Mouse (Mus musculus) bone marrow macrophage, adult 2 months (primary cell): ENCODE data around the gene Mau2. TPM values are rescaled to one million over a fixed set of nuclear protein-coding genes. Genes with fewer than 3 reads are reported as not detected.
A peak's percentile ranks its signal among the peaks of the same experiment; 100 is the strongest.
"Not testable (repeated sequence)": the region's sequence is repeated elsewhere in the genome, so short reads cannot be mapped to it uniquely, and the experiment has no call there.

ENCODE experiments used
- H3K27ac ChIP-seq: 2 replicates; pipeline ENCODE4 v1.5.1; 2012; ENCODE audit warnings: low read depth, low read length; ENCODE audit not compliant: insufficient read depth
- H3K4me1 ChIP-seq: 2 replicates; pipeline ENCODE4 v1.6.1; 2012; ENCODE audit warnings: low read length; ENCODE audit not compliant: control insufficient read depth, insufficient read depth
- H3K4me3 ChIP-seq: 2 replicates; pipeline ENCODE4 v1.5.1; 2012; ENCODE audit warnings: mild to moderate bottlenecking, low read length, moderate library complexity; ENCODE audit not compliant: insufficient read depth
- CTCF ChIP-seq: IDR thresholded peaks from 2 replicates; pipeline ENCODE4 v1.5.1; 2012; ENCODE audit warnings: low read depth, mild to moderate bottlenecking, low read length, moderate library complexity
- POLR2A ChIP-seq: IDR thresholded peaks from 2 replicates; pipeline ENCODE4 v1.6.1; 2012; ENCODE audit warnings: mild to moderate bottlenecking, low read depth, low read length, borderline replicate concordance
- polyA plus RNA-seq: library from polyadenylated mRNA; stranded (reverse); fragments of >200 nt; gene quantifications from 2 replicates; pipeline ENCODE4 v1.2.4, GENCODE M21; 2012; ENCODE audit not compliant: missing spikeins, insufficient read depth, insufficient read length

The Mau2 gene
- polyA plus RNA-seq, 1 experiment: 51.1 TPM

DNA sequence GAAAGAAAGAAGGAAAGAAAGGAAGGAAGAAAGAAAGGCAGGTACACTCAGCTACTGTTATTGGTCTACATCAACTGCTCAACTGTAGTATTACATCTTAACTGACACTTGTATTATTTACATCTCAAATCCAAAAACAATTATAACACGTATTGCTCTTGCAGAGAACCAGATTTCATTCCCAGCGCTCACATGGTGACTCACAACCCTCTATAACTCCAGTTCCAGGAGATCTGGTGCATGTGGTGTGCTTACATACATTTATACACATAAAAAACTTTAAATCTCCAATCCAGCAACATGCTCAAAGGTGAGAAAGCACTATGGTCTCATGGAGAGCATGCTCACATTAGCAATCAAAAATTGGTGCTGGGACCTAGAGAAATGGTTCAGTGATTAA, 42.3 kb downstream of the Mau2 start:
- no peak for TF ChIP-seq CTCF
- TF ChIP-seq POLR2A: no peak
- H3K4me1 ChIP-seq: peaks cover 29% of the 10 kb centered on the region
- no peak overlapping the region for H3K4me3 ChIP-seq
- H3K27ac ChIP-seq: 0 out of 2 replicates have a peak overlapping the region, but pooled peaks have one; percentile 1

DNA sequence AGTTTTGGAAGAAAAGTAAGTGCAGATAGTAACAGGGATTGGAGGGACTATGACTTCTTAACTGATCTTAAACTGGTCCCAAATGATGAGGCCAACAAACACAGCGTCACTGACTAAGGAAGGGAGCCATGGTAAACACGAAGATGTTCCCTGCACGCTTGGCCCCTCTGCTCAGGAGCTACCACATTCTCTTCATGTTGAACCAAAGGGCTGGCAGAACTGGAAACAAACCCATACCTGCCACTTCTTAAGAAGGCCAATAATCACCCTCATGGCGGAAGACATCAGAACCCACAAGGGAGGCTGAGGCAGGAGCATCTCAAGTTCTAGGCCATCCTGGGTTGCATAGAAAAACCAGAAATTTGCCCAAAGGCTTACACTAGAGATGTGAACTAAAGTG, 43.3 kb downstream of the Mau2 start:
- H3K4me3 ChIP-seq: no peak overlapping the region
- H3K27ac ChIP-seq: no peak overlapping the region
- H3K4me1 ChIP-seq: peaks cover 28% of the 10 kb centered on the region
- TF ChIP-seq CTCF (no peak), POLR2A (no peak)

- H3K4me3 ChIP-seq: no peak overlapping the region
- H3K4me1 ChIP-seq: peaks cover 30% of the 10 kb centered on the region
- H3K27ac ChIP-seq: no peak overlapping the region
- TF ChIP-seq POLR2A: no peak
- TF ChIP-seq CTCF: no peak
Observed at GRCm38 (mm10) chr8:69998706-69999105, 43.8 kb downstream of the Mau2 start.

- TF ChIP-seq POLR2A (no peak), CTCF (no peak)
- H3K4me3 ChIP-seq: peak overlapping the region; percentile 74
- peak overlapping the region; percentile 90 for H3K27ac ChIP-seq
- peaks cover 23% of the 10 kb centered on the region for H3K4me1 ChIP-seq
Observed at GRCm38 (mm10) chr8:69996589-69997285, 45.8 kb downstream of the Mau2 start.

DNA sequence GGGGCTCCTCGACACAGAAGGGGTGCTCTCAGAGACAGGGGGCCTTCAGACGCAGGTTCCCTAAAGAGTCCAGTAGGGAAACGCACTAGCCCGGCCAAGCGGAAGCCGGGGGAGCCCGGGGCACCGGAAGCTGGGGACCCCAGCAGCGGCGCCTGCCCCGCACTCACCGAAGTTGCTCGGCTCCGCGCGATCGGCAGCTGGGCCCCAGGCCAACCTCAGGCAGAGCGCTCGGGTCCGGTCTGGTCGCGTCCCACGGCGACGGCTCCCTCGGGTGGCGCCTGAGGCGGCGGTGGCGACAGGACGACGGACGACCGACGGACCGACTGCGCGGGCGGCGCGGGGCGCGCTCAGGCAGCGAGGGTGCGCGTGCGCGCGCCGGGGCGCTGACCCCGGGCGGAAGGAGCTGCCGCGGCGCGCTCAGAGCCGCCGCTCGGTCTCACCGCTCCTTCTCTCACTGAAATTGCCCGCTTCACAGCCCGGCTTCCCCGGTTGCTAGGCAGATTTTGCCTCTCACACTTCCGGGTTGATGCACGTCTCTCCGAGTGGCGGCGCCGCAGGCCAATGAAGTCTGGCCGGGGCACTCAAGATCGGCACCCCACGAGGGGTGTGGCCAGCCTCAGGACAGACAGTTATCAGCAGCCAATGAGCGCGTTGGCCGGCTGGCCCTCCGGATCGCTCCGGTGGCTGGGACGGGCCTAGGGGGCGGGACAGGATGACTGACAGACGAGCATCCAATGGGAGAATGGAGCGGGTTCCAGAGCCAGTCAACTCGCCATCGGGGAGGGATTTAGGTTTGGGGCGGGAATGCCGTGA, 46.6 kb downstream of the Mau2 start, which contains the start of gene Gatad2a:
Gatad2a (minus strand) TSS at position 609 of the 813 bp plus-strand sequence.
- TF ChIP-seq POLR2A (no peak), CTCF (no peak)
- peak within 1 kb of the TSS; percentile 93 for H3K4me3 ChIP-seq
- peak within 1 kb of the TSS; percentile 90 for H3K27ac ChIP-seq
- peaks cover 23% of the 10 kb centered on the region for H3K4me1 ChIP-seq

DNA sequence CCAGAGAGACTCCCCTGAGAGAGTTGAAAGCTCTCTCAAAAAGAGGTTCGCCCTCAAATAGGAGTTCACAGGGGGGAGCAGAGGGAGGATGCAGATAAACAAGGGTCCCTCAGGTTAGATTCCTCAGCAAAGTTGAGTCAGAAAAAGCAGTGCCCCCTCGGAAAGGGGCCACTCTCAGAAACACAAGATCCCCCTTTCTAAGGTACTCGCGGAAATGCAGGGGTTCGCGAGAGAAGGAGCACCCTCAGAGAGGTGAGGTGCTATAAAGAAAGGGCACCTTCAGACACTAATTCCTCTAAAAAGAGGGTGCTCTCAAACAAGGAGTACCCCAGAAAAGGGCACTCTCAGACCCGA, 47.1 kb downstream of the Mau2 start:
- TF ChIP-seq POLR2A (no peak), CTCF (no peak)
- peak overlapping the region; percentile 93 for H3K4me3 ChIP-seq
- peaks cover 22% of the 10 kb centered on the region for H3K4me1 ChIP-seq
- peak overlapping the region; percentile 86 for H3K27ac ChIP-seq

DNA sequence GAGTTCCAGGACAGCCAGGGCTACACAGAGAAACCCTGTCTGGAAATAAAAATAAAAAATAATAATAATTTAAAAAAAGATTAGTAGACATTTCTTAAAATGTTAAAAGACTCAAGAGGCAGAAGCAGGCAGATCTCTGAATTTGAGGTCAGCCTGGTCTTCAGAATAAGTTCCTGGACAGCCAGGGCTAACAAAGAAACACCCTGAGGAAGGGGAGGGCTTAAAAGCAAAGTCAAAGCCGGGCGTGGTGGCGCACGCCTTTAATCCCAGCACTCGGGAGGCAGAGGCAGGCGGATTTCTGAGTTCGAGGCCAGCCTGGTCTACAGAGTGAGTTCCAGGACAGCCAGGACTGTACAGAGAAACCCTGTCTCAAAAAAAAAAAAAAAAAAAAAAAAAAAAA, 53.6 kb downstream of the Mau2 start:
- H3K4me1 ChIP-seq: peaks cover 28% of the 10 kb centered on the region
- not testable (repeated sequence) for H3K27ac ChIP-seq, H3K4me3 ChIP-seq

- Histone ChIP-seq H3K4me1 (peaks cover 23% of the 10 kb centered on the region), H3K4me3 (no peak overlapping the region), H3K27ac (no peak overlapping the region)
- TF ChIP-seq POLR2A (no peak), CTCF (no peak)
Observed at GRCm38 (mm10) chr8:69987744-69988143, 54.8 kb downstream of the Mau2 start.

GRCm38 (mm10) chr8:69984876-69985553, 57.5 kb downstream of the Mau2 start:
- Histone ChIP-seq H3K4me1 (peaks cover 28% of the 10 kb centered on the region), H3K4me3 (no peak overlapping the region), H3K27ac (no peak overlapping the region)

GRCm38 (mm10) chr8:69978456-69978855, 64.1 kb downstream of the Mau2 start:
- TF ChIP-seq POLR2A: no peak
- TF ChIP-seq CTCF: no peak
- Histone ChIP-seq H3K27ac (no peak overlapping the region), H3K4me3 (no peak overlapping the region), H3K4me1 (peaks cover 24% of the 10 kb centered on the region)

More at GRCm38 (mm10) chr8:69984876-69985553, 57.5 kb downstream of the Mau2 start:
- TF ChIP-seq POLR2A: no peak
